Mouse (Mus musculus): ENCODE results near the gene Dach2. TPM values are rescaled to one million over a fixed set of nuclear protein-coding genes. Genes with fewer than 3 reads are reported as not detected.

Dach2 gene
- total RNA-seq, 2 experiments from 2014 or later, result 0.54 to 1.6 TPM

Other genes with a start within 250 kb of the Dach2 start
- 17.6 and 19.0 TPM in 2 replicates for gene Chm, start 112.0 kb upstream of the Dach2 start, total RNA-seq (2015)
- gene Chm, start 112.0 kb upstream of the Dach2 start, total RNA-seq (2017), result 16.9 and 17.9 TPM in 2 replicates

Measured in megakaryocyte progenitor cell, adult 5-6 weeks (primary cell).